Mouse (Mus musculus) liver, postnatal 0 days (tissue): ENCODE results near the gene Atf1. TPM values are rescaled to one million over a fixed set of nuclear protein-coding genes. Genes with fewer than 3 reads are reported as not detected.
A peak's percentile ranks its signal among the peaks of the same experiment; 100 is the strongest.

Source experiments
- ATAC-seq: fragments of 200-750 bp; cut with Nextera tagmentation; 2 replicates; pipeline ENCODE4 v1.8.0; 2017; ENCODE audit warnings: mild to moderate bottlenecking, moderate library complexity
- DNase-seq: peaks from one replicate; pipeline ENCODE4 v3.0.0-alpha.2; 2016
- H3K27ac ChIP-seq: fragments of 300-500 bp; sonication (generic); 2 replicates; pipeline ENCODE4 v1.5.1; 2014; ENCODE audit warnings: antibody characterized with exemption, moderate library complexity, mild to moderate bottlenecking, low read depth
- H3K27me3 ChIP-seq: fragments of 300-500 bp; sonication (generic); 2 replicates; pipeline ENCODE4 v1.6.1; 2014; ENCODE audit warnings: low read length, control low read depth, mixed read lengths; ENCODE audit not compliant: insufficient read depth
- H3K36me3 ChIP-seq: fragments of 300-500 bp; sonication (generic); replicated peaks from 2 replicates; pipeline ENCODE4 v1.6.1; 2014; ENCODE audit warnings: mild to moderate bottlenecking, control low read depth, low read length, moderate library complexity, mixed read lengths; ENCODE audit not compliant: insufficient read depth
- H3K4me1 ChIP-seq: fragments of 300-500 bp; sonication (generic); 2 replicates; pipeline ENCODE4 v1.6.1; 2014; ENCODE audit warnings: antibody characterized with exemption, mild to moderate bottlenecking, control low read depth; ENCODE audit not compliant: insufficient read depth
- H3K4me2 ChIP-seq: fragments of 300-500 bp; sonication (generic); 2 replicates; pipeline ENCODE4 v1.6.1; 2014; ENCODE audit warnings: low read depth, mild to moderate bottlenecking, low read length, moderate library complexity, mixed read lengths
- H3K4me3 ChIP-seq: fragments of 300-500 bp; sonication (generic); 2 replicates; pipeline ENCODE4 v1.5.1; 2014; ENCODE audit warnings: low read depth, low read length
- H3K9ac ChIP-seq: fragments of 300-500 bp; sonication (generic); replicated peaks from 2 replicates; pipeline ENCODE4 v1.6.1; 2014; ENCODE audit warnings: mild to moderate bottlenecking, moderate library complexity
- H3K9me3 ChIP-seq: fragments of 300-500 bp; sonication (generic); 2 replicates; pipeline ENCODE4 v1.6.1; 2016; ENCODE audit warnings: mild to moderate bottlenecking, control low read depth, low read length, mixed read lengths
- CTCF ChIP-seq: sonication (generic); IDR thresholded peaks from 2 replicates; pipeline ENCODE4 v1.5.1; 2016; ENCODE audit warnings: antibody characterized with exemption, low read depth
- EP300 ChIP-seq: IDR thresholded peaks from 2 replicates; pipeline ENCODE4 v1.6.1; 2016; ENCODE audit warnings: antibody characterized with exemption, low read depth, mild to moderate bottlenecking
- WGBS: fragments of 180-500 bp; shearing (Covaris S2); extraction: QIAGEN DNeasy Blood & Tissue Kit; methylation state at CpG from one replicate; pipeline ENCODE4 v1.1.7; 2014; ENCODE audit not compliant: insufficient replicate concordance; 5-methylcytosine and 5-hydroxymethylcytosine counted together
- polyA plus RNA-seq: library from polyadenylated mRNA; unstranded; fragments of >200 nt; fragmentation: Nextera tagmentation; extraction: Ambion mirVana; gene quantifications from 2 replicates; pipeline ENCODE4 v1.2.1, GENCODE M21; 2015

Gene Atf1
- polyA plus RNA-seq, 1 experiment from 2014 or later = 24.4 TPM

- Histone ChIP-seq H3K27me3 (no peaks in the 10 kb centered on the region), H3K9me3 (no peaks in the 10 kb centered on the region), H3K27ac (no peak overlapping the region), H3K4me3 (no peak overlapping the region), H3K9ac (no peak overlapping the region), H3K36me3 (no peaks in the 10 kb centered on the region), H3K4me1 (no peaks in the 10 kb centered on the region; the same call in 1 of the 2 replicates), H3K4me2 (no peak overlapping the region)
- no peak for DNase-seq
- no peak for ATAC-seq
- TF ChIP-seq EP300 (no peak), CTCF (no peak)
- WGBS = 72% methylated on average over 5 of the region's 5 CpGs
Measured at GRCm38 (mm10) chr15:100297856-100298255, 70.2 kb downstream of the Atf1 start.

- Histone ChIP-seq H3K27ac (no peak overlapping the region), H3K4me1 (peaks cover 9% of the 10 kb centered on the region; the same call in 1 of the 2 replicates), H3K4me3 (no peak overlapping the region), H3K27me3 (no peaks in the 10 kb centered on the region), H3K36me3 (no peaks in the 10 kb centered on the region), H3K9me3 (no peaks in the 10 kb centered on the region), H3K4me2 (no peak overlapping the region), H3K9ac (no peak overlapping the region)
- ATAC-seq (no peak), DNase-seq (no peak)
- 64% methylated on average over 6 of the region's 6 CpGs for WGBS
- TF ChIP-seq EP300 = no peak
- TF ChIP-seq CTCF = no peak
Measured at GRCm38 (mm10) chr15:100300499-100300898, 72.9 kb downstream of the Atf1 start.

- Histone ChIP-seq H3K27me3 (no peaks in the 10 kb centered on the region), H3K4me3 (no peak overlapping the region), H3K27ac (no peak overlapping the region), H3K9ac (no peak overlapping the region), H3K36me3 (no peaks in the 10 kb centered on the region), H3K4me2 (no peak overlapping the region), H3K9me3 (no peaks in the 10 kb centered on the region), H3K4me1 (peaks cover 13% of the 10 kb centered on the region; the same call in 1 of the 2 replicates)
- ATAC-seq = no peak
- DNase-seq = no peak
- no peak for TF ChIP-seq CTCF
- no peak for TF ChIP-seq EP300
- 80% methylated on average over 15 of the region's 15 CpGs for WGBS
Measured at GRCm38 (mm10) chr15:100301556-100301955, 73.9 kb downstream of the Atf1 start.

- no peak for TF ChIP-seq CTCF
- TF ChIP-seq EP300 = no peak
- Histone ChIP-seq H3K27me3 (no peaks in the 10 kb centered on the region), H3K9me3 (no peaks in the 10 kb centered on the region), H3K4me3 (peak overlapping the region; percentile 69), H3K36me3 (no peaks in the 10 kb centered on the region), H3K4me1 (peaks cover 13% of the 10 kb centered on the region; the same call in 1 of the 2 replicates), H3K9ac (no peak overlapping the region), H3K4me2 (peak overlapping the region; percentile 78), H3K27ac (peak overlapping the region; percentile 98)
- DNase-seq (no peak), ATAC-seq (no peak)
- WGBS = 39% methylated on average over 8 of the region's 8 CpGs
Measured at GRCm38 (mm10) chr15:100303428-100304018, 75.9 kb downstream of the Atf1 start.

GRCm38 (mm10) chr15:100304019-100304991 is 76.7 kb downstream of the Atf1 start, which contains the start of gene Mettl7a1:
Mettl7a1 (plus strand) TSS chr15:100304140.
- peak within 1 kb of the TSS; percentile 69 for H3K4me3 ChIP-seq
- peak within 1 kb of the TSS; percentile 79 for H3K9ac ChIP-seq
- TF ChIP-seq EP300 = peak; percentile 87
- no peak for TF ChIP-seq CTCF
- H3K9me3 ChIP-seq = no peaks in the 10 kb centered on the region
- H3K36me3 ChIP-seq = no peaks in the 10 kb centered on the region
- DNase-seq = peak; percentile 85
- H3K4me2 ChIP-seq = peak within 1 kb of the TSS; percentile 78
- under 1% methylated on average over 20 of the region's 30 CpGs for WGBS
- H3K27ac ChIP-seq = peak within 1 kb of the TSS; percentile 98
- peak; percentile 81 for ATAC-seq
- H3K27me3 ChIP-seq = no peaks in the 10 kb centered on the region
- H3K4me1 ChIP-seq = peaks cover 13% of the 10 kb centered on the region; the same call in 1 of the 2 replicates

GRCm38 (mm10) chr15:100306201-100306600 is 78.6 kb downstream of the Atf1 start:
- no peaks in the 10 kb centered on the region for H3K9me3 ChIP-seq
- no peak for ATAC-seq
- H3K4me2 ChIP-seq = peak overlapping the region; percentile 78
- no peak overlapping the region for H3K9ac ChIP-seq
- WGBS = 35% methylated on average over 2 of the region's 2 CpGs
- H3K27me3 ChIP-seq = no peaks in the 10 kb centered on the region
- TF ChIP-seq CTCF (no peak), EP300 (no peak)
- H3K4me3 ChIP-seq = peak overlapping the region; percentile 69
- H3K4me1 ChIP-seq = peaks cover 13% of the 10 kb centered on the region; the same call in 1 of the 2 replicates
- H3K27ac ChIP-seq = no peak overlapping the region
- no peaks in the 10 kb centered on the region for H3K36me3 ChIP-seq
- no peak for DNase-seq
